Mouse (Mus musculus) stomach, postnatal 0 days (tissue): ENCODE measurements at regions not wholly inside any gene's neighbourhood (a gene's known extent, or its start where the extent isn't known, plus 50 kb on each side); places are given as distances from the start of the nearest gene placed in this dataset.
"Not testable (repeated sequence)": the region's sequence is repeated elsewhere in the genome, so short reads cannot be mapped to it uniquely, and the experiment has no call there.

Experiments
- ATAC-seq: fragments of 200-750 bp; cut with Nextera tagmentation; 2 replicates; pipeline ENCODE4 v1.8.0; 2017; ENCODE audit not compliant: low FRiP score, low TSS enrichment
- DNase-seq: peaks from one replicate; pipeline ENCODE4 v3.0.0-alpha.2; 2016; ENCODE audit warnings: low spot score
- H3K27ac ChIP-seq: fragments of 300-500 bp; sonication (generic); replicated peaks from 2 replicates; pipeline ENCODE4 v1.5.1; 2014; ENCODE audit warnings: mild to moderate bottlenecking, control low read depth
- H3K27me3 ChIP-seq: fragments of 300-500 bp; sonication (generic); 2 replicates; pipeline ENCODE4 v1.6.1; 2014; ENCODE audit warnings: low read length; ENCODE audit not compliant: control insufficient read depth, insufficient read depth
- H3K36me3 ChIP-seq: fragments of 300-500 bp; sonication (generic); 2 replicates; pipeline ENCODE4 v1.6.1; 2014; ENCODE audit warnings: low read length, mixed read lengths; ENCODE audit not compliant: control insufficient read depth, insufficient read depth
- H3K4me1 ChIP-seq: fragments of 300-500 bp; sonication (generic); replicated peaks from 2 replicates; pipeline ENCODE4 v1.6.1; 2014; ENCODE audit warnings: antibody characterized with exemption; ENCODE audit not compliant: control insufficient read depth, insufficient read depth
- H3K4me2 ChIP-seq: fragments of 300-500 bp; sonication (generic); replicated peaks from 2 replicates; pipeline ENCODE4 v1.6.1; 2014; ENCODE audit warnings: low read depth, mild to moderate bottlenecking, control low read depth, moderate library complexity
- H3K4me3 ChIP-seq: fragments of 300-500 bp; sonication (generic); 2 replicates; pipeline ENCODE4 v1.5.1; 2014; ENCODE audit warnings: low read depth, low read length, control low read depth
- H3K9ac ChIP-seq: fragments of 300-500 bp; sonication (generic); 2 replicates; pipeline ENCODE4 v1.6.1; 2014; ENCODE audit warnings: mild to moderate bottlenecking, low read length, control low read depth, mixed read lengths
- H3K9me3 ChIP-seq: fragments of 300-500 bp; sonication (generic); 2 replicates; pipeline ENCODE4 v1.6.1; 2016; ENCODE audit warnings: low read length; ENCODE audit not compliant: control insufficient read depth
- CTCF ChIP-seq: IDR thresholded peaks from 2 replicates; pipeline ENCODE4 v1.5.1; 2016; ENCODE audit warnings: antibody characterized with exemption, low read depth, mild to moderate bottlenecking, moderate library complexity
- EP300 ChIP-seq: optimal IDR thresholded peaks from 2 replicates; pipeline ENCODE3; 2016; ENCODE audit warnings: antibody characterized with exemption
- WGBS: fragments of 180-500 bp; shearing (Covaris S2); extraction: QIAGEN DNeasy Blood & Tissue Kit; methylation state at CpG from one replicate; pipeline ENCODE4 v1.1.7; 2014; 5-methylcytosine and 5-hydroxymethylcytosine counted together

GRCm38 (mm10) chr4:81597390-81597789, 154.8 kb upstream of the Mpdz start:
- Histone ChIP-seq H3K27ac (no peak overlapping the region), H3K4me1 (no peaks in the 10 kb centered on the region), H3K4me2 (no peak overlapping the region), H3K9me3 (no peaks in the 10 kb centered on the region), H3K27me3 (no peaks in the 10 kb centered on the region), H3K36me3 (no peaks in the 10 kb centered on the region), H3K9ac (no peak overlapping the region), H3K4me3 (no peak overlapping the region)
- 79% methylated on average over 4 of the region's 4 CpGs for WGBS
- ATAC-seq (no peak), DNase-seq (no peak)
- TF ChIP-seq EP300, result no peak
- TF ChIP-seq CTCF, result no peak

GRCm38 (mm10) chr4:81593431-81593830, 150.8 kb upstream of the Mpdz start:
- not testable (repeated sequence) for H3K4me1 ChIP-seq, H3K4me3 ChIP-seq, H3K9ac ChIP-seq, H3K9me3 ChIP-seq, H3K36me3 ChIP-seq, H3K27ac ChIP-seq, H3K27me3 ChIP-seq, H3K4me2 ChIP-seq, ATAC-seq, DNase-seq
- WGBS, result 90% methylated on average over 3 of the region's 3 CpGs

GRCm38 (mm10) chr4:81582546-81582945, 139.9 kb upstream of the Mpdz start:
- no peaks in the 10 kb centered on the region for H3K36me3 ChIP-seq
- H3K27me3 ChIP-seq, result no peaks in the 10 kb centered on the region
- no peak for DNase-seq
- H3K9me3 ChIP-seq, result no peaks in the 10 kb centered on the region
- no peak overlapping the region for H3K27ac ChIP-seq
- H3K4me2 ChIP-seq, result no peak overlapping the region
- ATAC-seq, result no peak
- 41% methylated on average over 2 of the region's 2 CpGs for WGBS
- TF ChIP-seq EP300 (no peak), CTCF (peak; percentile 0; the same call in 1 of the 2 replicates)
- no peaks in the 10 kb centered on the region for H3K4me1 ChIP-seq
- no peak overlapping the region for H3K9ac ChIP-seq
- no peak overlapping the region for H3K4me3 ChIP-seq

DNA sequence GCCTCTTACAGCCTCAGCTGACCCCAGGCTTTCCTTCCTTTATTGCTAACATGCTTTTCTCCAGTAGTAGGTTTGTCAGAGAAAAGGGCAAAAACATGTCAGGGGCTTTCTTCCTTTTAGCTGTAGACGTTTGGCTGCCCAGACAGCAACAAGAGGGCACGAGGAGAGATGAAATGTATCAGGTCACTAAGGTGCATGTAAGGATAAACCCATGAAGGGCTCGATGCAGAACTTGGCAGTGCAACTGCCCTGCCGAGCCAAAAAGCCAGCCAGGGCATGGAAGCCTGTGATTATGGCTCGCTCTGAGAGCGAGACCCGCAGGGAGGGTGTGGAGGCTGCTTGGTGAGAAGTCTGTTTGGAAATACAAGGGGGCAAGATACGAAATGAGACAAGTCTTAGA, 137.9 kb upstream of the Mpdz start:
- Histone ChIP-seq H3K4me2 (no peak overlapping the region), H3K9ac (no peak overlapping the region), H3K4me3 (no peak overlapping the region), H3K36me3 (no peaks in the 10 kb centered on the region), H3K4me1 (no peaks in the 10 kb centered on the region), H3K27ac (no peak overlapping the region), H3K9me3 (no peaks in the 10 kb centered on the region), H3K27me3 (no peaks in the 10 kb centered on the region)
- WGBS, result 66% methylated on average over 8 of the region's 8 CpGs
- TF ChIP-seq CTCF, result no peak
- no peak for ATAC-seq
- no peak for DNase-seq

GRCm38 (mm10) chr4:81579389-81580110, 136.9 kb upstream of the Mpdz start:
- no peak overlapping the region for H3K4me2 ChIP-seq

DNA sequence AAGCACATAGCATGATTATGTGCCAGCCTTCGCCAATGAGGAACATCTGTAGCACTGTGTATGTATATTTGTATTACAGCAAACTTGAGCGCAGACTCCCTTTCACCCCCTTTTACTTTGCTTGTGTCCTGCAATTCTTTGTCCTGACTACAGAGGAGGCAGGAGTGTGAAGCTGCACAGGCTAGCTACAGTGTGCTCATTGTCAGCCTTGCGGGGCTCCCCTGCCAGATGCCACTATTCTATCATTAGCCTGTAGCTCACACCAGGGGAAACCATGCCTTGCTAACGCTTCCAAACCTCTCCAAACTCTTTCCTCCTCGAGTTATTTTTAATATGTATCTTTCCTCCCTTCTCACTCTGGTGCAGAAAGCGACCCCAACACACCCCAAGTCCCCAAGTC, 136.4 kb upstream of the Mpdz start:
- no peaks in the 10 kb centered on the region for H3K27me3 ChIP-seq
- no peaks in the 10 kb centered on the region for H3K9me3 ChIP-seq
- no peak overlapping the region for H3K27ac ChIP-seq
- H3K36me3 ChIP-seq, result no peaks in the 10 kb centered on the region
- TF ChIP-seq CTCF (peak; percentile 31), EP300 (no peak)
- ATAC-seq, result no peak
- no peak for DNase-seq
- H3K9ac ChIP-seq, result no peak overlapping the region
- no peak overlapping the region for H3K4me3 ChIP-seq
- no peaks in the 10 kb centered on the region for H3K4me1 ChIP-seq
- 72% methylated on average over 6 of the region's 6 CpGs for WGBS
- no peak overlapping the region for H3K4me2 ChIP-seq

More at GRCm38 (mm10) chr4:81579389-81580110, 136.9 kb upstream of the Mpdz start:
- no peak overlapping the region for H3K4me3 ChIP-seq
- ATAC-seq, result no peak
- no peaks in the 10 kb centered on the region for H3K4me1 ChIP-seq
- no peak overlapping the region for H3K9ac ChIP-seq
- H3K36me3 ChIP-seq, result no peaks in the 10 kb centered on the region
- H3K9me3 ChIP-seq, result no peaks in the 10 kb centered on the region
- 74% methylated on average over 8 of the region's 8 CpGs for WGBS
- no peaks in the 10 kb centered on the region for H3K27me3 ChIP-seq
- no peak overlapping the region for H3K27ac ChIP-seq
- TF ChIP-seq EP300, result no peak
- TF ChIP-seq CTCF, result no peak
- no peak for DNase-seq
